ENCODE assay signal across 18 mouse cellular contexts in the genomic region with DNA sequence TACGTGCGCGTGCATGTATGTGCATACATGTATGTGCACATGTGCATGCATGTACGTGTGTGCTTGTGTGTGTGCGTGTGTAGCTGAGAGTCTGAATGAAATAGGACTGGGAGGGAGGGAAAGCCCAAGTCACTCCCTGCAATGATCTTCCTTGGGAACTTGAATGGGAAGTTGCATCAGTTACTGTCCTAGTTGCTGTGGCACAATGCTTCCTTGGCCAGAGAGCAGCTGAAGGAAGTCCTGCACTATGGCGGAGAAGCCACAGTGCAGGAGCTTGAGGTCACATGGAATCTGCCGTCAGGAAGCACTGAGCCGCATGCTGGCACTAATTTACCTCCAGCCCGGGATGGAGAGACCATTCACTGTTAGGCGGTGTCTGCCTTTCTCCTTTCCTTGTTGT. TPM values are rescaled to one million over a fixed set of nuclear protein-coding genes. Genes with fewer than 3 reads are reported as not detected.
DNase-seq lines count a peak whose midpoint lies in the region; ATAC-seq lines count a peak whose summit lies in the region.
"Had no signal": no experiment of that assay in that cellular context is flagged by ENCODE, and none has a peak within 500 bp of the region (broad histone marks: within the 10 kb centered on the region; RNA-seq: fewer than 3 reads in every experiment).

No protein-coding gene starts in this region.

- no peak overlapping the region for H3K4me2 ChIP-seq in forebrain, embryonic 12.5 days
- H3K4me2 ChIP-seq in forebrain, embryonic 13.5 days = no peak overlapping the region
- no peak overlapping the region for H3K4me2 ChIP-seq in liver, embryonic 15.5 days
- H3K4me2 ChIP-seq: embryonic facial prominence, embryonic 12.5 days; heart, embryonic 13.5 days; midbrain, embryonic 12.5 days had no signal

- H3K4me3 ChIP-seq in forebrain, embryonic 12.5 days (replicated peaks) = no peak overlapping the region
- H3K4me3 ChIP-seq in forebrain, embryonic 13.5 days = no peak overlapping the region
- no peak overlapping the region for H3K4me3 ChIP-seq in liver, embryonic 15.5 days (replicated peaks)
- peak overlapping the region; percentile 82 for H3K4me3 ChIP-seq in megakaryocyte, embryonic 14.5 days (replicated peaks)
- H3K4me3 ChIP-seq: embryonic facial prominence, embryonic 12.5 days; erythroblast, embryonic 14.5 days; heart, embryonic 13.5 days; midbrain, embryonic 12.5 days had no signal

- 0 out of 2 replicates have a peak overlapping the region, but pooled peaks have one; percentile 7 for H3K9ac ChIP-seq in forebrain, embryonic 12.5 days
- H3K9ac ChIP-seq in forebrain, embryonic 13.5 days = no peak overlapping the region
- H3K9ac ChIP-seq in liver, embryonic 15.5 days = no peak overlapping the region
- H3K9ac ChIP-seq: embryonic facial prominence, embryonic 12.5 days; heart, embryonic 13.5 days; midbrain, embryonic 12.5 days had no signal

- peaks cover 69% of the 10 kb centered on the region for H3K4me1 ChIP-seq in forebrain, embryonic 12.5 days
- peaks cover 74% of the 10 kb centered on the region for H3K4me1 ChIP-seq in forebrain, embryonic 13.5 days
- H3K4me1 ChIP-seq in liver, embryonic 15.5 days (replicated peaks) = peaks cover 96% of the 10 kb centered on the region
- H3K4me1 ChIP-seq in megakaryocyte, embryonic 14.5 days = peaks cover 98% of the 10 kb centered on the region

- H3K27ac ChIP-seq in forebrain, embryonic 12.5 days = peak overlapping the region; percentile 14; the same call in 1 of the 2 replicates
- no peak overlapping the region for H3K27ac ChIP-seq in forebrain, embryonic 13.5 days
- 0 out of 2 replicates have a peak overlapping the region, but pooled peaks have one; percentile 43 for H3K27ac ChIP-seq in liver, embryonic 15.5 days (replicated peaks)
- H3K27ac ChIP-seq: embryonic facial prominence, embryonic 12.5 days; heart, embryonic 13.5 days; hindbrain, postnatal 0 days; midbrain, embryonic 12.5 days had no signal

- H3K36me3 ChIP-seq in forebrain, embryonic 12.5 days (replicated peaks) = no peaks in the 10 kb centered on the region
- H3K36me3 ChIP-seq in forebrain, embryonic 13.5 days (ENCODE audit: poor library complexity, severe bottlenecking) = 0 out of 2 replicates have a peak, but pooled peaks cover 3% of the 10 kb centered on the region
- no peaks in the 10 kb centered on the region for H3K36me3 ChIP-seq in liver, embryonic 15.5 days (replicated peaks)
- H3K36me3 ChIP-seq in megakaryocyte, embryonic 14.5 days (replicated peaks; ENCODE audit: low read length) = peaks cover 88% of the 10 kb centered on the region
- H3K36me3 ChIP-seq: embryonic facial prominence, embryonic 12.5 days; heart, embryonic 13.5 days; midbrain, embryonic 12.5 days had no signal

- no peak for ATAC-seq in forebrain, embryonic 12.5 days (ENCODE audit: low FRiP score)
- no peak for ATAC-seq in forebrain, embryonic 13.5 days
- no peak for ATAC-seq in liver, embryonic 15.5 days (ENCODE audit: insufficient read depth)
- ATAC-seq in common myeloid progenitor, adult 5-6 weeks (replicated peaks; ENCODE audit: low read depth, poor library complexity, severe bottlenecking) = peak; percentile 23; the same call in 1 of the 2 replicates
- ATAC-seq: hindbrain, postnatal 0 days had no signal

- H3K9me3 ChIP-seq in forebrain, embryonic 12.5 days = no peaks in the 10 kb centered on the region
- no peaks in the 10 kb centered on the region for H3K9me3 ChIP-seq in forebrain, embryonic 13.5 days (replicated peaks)
- no peaks in the 10 kb centered on the region for H3K9me3 ChIP-seq in liver, embryonic 15.5 days (replicated peaks)
- H3K9me3 ChIP-seq in megakaryocyte, embryonic 14.5 days = no peaks in the 10 kb centered on the region
- H3K9me3 ChIP-seq: embryonic facial prominence, embryonic 12.5 days; heart, embryonic 13.5 days; midbrain, embryonic 12.5 days had no signal

- H3K27me3 ChIP-seq in forebrain, embryonic 12.5 days = no peaks in the 10 kb centered on the region
- no peaks in the 10 kb centered on the region for H3K27me3 ChIP-seq in forebrain, embryonic 13.5 days
- no peaks in the 10 kb centered on the region for H3K27me3 ChIP-seq in liver, embryonic 15.5 days
- no peaks in the 10 kb centered on the region for H3K27me3 ChIP-seq in megakaryocyte, embryonic 14.5 days (replicated peaks)
- H3K27me3 ChIP-seq: embryonic facial prominence, embryonic 12.5 days; heart, embryonic 13.5 days; midbrain, embryonic 12.5 days had no signal

- WGBS in forebrain, embryonic 12.5 days = 80% methylated on average over 10 of the region's 10 CpGs
- WGBS in forebrain, embryonic 13.5 days = 80% methylated on average over 10 of the region's 10 CpGs
- 68% methylated on average over 10 of the region's 10 CpGs for WGBS in liver, embryonic 15.5 days (ENCODE audit: insufficient replicate concordance)

- DNase-seq in liver = no peak
- no peak for DNase-seq in spleen, postnatal 14 days (ENCODE audit: low spot score in 2 of 2)
- no peak for DNase-seq in MN1 (ENCODE audit: low spot score)
- DNase-seq: cerebellum, adult 8-10 months; kidney, adult 9 months; kidney, postnatal 36 days; lung, adult 18-20 months; lung, postnatal 14 days had no signal

RNA-seq across cellular contexts. Expression of a gene that starts 37.9 kb away (rescaled TPM):
- 28.3 and 30.5 TPM in 2 replicates for polyA plus RNA-seq in forebrain, embryonic 12.5 days (2016; fragmentation: Nextera tagmentation; extraction: Ambion mirVana)
- 39.0 and 45.4 TPM in 2 replicates for polyA plus RNA-seq in forebrain, embryonic 13.5 days (2015; fragmentation: Nextera tagmentation; extraction: Ambion mirVana)
- polyA plus RNA-seq in liver, embryonic 15.5 days (2015; fragmentation: Nextera tagmentation; extraction: Ambion mirVana) = 11.5 and 15.7 TPM in 2 replicates
- 20.5 and 29.0 TPM in 2 replicates for total RNA-seq in common myeloid progenitor, adult 5-6 weeks (2017)
- 92.3 and 120 TPM in 2 replicates for polyA plus RNA-seq in megakaryocyte, embryonic 14.5 days (2012; ENCODE audit: insufficient read depth, low replicate concordance)
